Mouse (Mus musculus) cortical plate, adult 2 months (tissue): ENCODE measurements at regions not wholly inside any gene's neighbourhood (a gene's known extent, or its start where the extent isn't known, plus 50 kb on each side); places are given as distances from the start of the nearest gene placed in this dataset.

Source experiments
- CTCF ChIP-seq: fragments of 200-500 bp; IDR thresholded peaks from 2 replicates; pipeline ENCODE4 v1.5.1; 2011; ENCODE audit warnings: mild to moderate bottlenecking, control low read depth, low read length; ENCODE audit not compliant: insufficient read depth; ENCODE audit errors: extremely low read depth
- POLR2A ChIP-seq: fragments of 200-500 bp; IDR thresholded peaks from 2 replicates; pipeline ENCODE4 v1.6.1; 2011; ENCODE audit warnings: mild to moderate bottlenecking, low read length, control low read depth; ENCODE audit not compliant: insufficient read depth; ENCODE audit errors: extremely low read depth

GRCm38 (mm10) chr11:112083019-112083418 is 699.0 kb upstream of the Sox9 start:
- TF ChIP-seq POLR2A (no peak), CTCF (no peak)
